Mouse (Mus musculus) small intestine, adult 2 months (tissue): Measurements from ENCODE around the gene Dnajc16. TPM values are rescaled to one million over a fixed set of nuclear protein-coding genes. Genes with fewer than 3 reads are reported as not detected.
"Not testable (repeated sequence)": the region's sequence is repeated elsewhere in the genome, so short reads cannot be mapped to it uniquely, and the experiment has no call there.

ENCODE experiments used
- H3K27ac ChIP-seq: fragments of 200-500 bp; 2 replicates; pipeline ENCODE4 v1.5.1; 2012; ENCODE audit warnings: low read depth, low read length, control low read depth, inconsistent platforms; ENCODE audit not compliant: insufficient read depth
- H3K27me3 ChIP-seq: fragments of 200-500 bp; 2 replicates; pipeline ENCODE4 v1.6.1; 2012; ENCODE audit warnings: mild to moderate bottlenecking, moderate library complexity, low read length, inconsistent platforms; ENCODE audit not compliant: control insufficient read depth, insufficient read depth
- H3K36me3 ChIP-seq: fragments of 200-500 bp; 2 replicates; pipeline ENCODE4 v1.6.1; 2012; ENCODE audit warnings: mild to moderate bottlenecking, low read length, control low read depth, inconsistent platforms; ENCODE audit not compliant: control insufficient read depth, insufficient read depth
- H3K4me1 ChIP-seq: fragments of 200-500 bp; 2 replicates; pipeline ENCODE4 v1.6.1; 2012; ENCODE audit warnings: low read length, inconsistent platforms, mixed read lengths; ENCODE audit not compliant: control insufficient read depth, insufficient read depth, insufficient read length
- H3K4me3 ChIP-seq: fragments of 200-500 bp; 2 replicates; pipeline ENCODE4 v1.5.1; 2012; ENCODE audit warnings: low read depth, mild to moderate bottlenecking, control low read depth, inconsistent platforms, low read length, moderate library complexity
- CTCF ChIP-seq: fragments of 200-500 bp; IDR thresholded peaks from 2 replicates; pipeline ENCODE4 v1.5.1; 2012; ENCODE audit warnings: low read depth, mild to moderate bottlenecking, control low read depth, inconsistent platforms, low read length, moderate library complexity, mixed read lengths; ENCODE audit not compliant: insufficient replicate concordance, insufficient read length; ENCODE audit errors: extremely low read depth
- POLR2A ChIP-seq: fragments of 200-500 bp; IDR thresholded peaks from 2 replicates; pipeline ENCODE4 v1.6.1; 2012; ENCODE audit warnings: low read depth, mild to moderate bottlenecking, control low read depth, inconsistent platforms, low read length, moderate library complexity
- WGBS: fragments of 180-500 bp; shearing (Covaris S2); methylation state at CpG from one replicate; pipeline ENCODE4 v1.1.7; 2018; 5-methylcytosine and 5-hydroxymethylcytosine counted together
- polyA plus RNA-seq: library from polyadenylated mRNA; depleted of rRNA; stranded (reverse); fragments of >200 nt; gene quantifications from 2 replicates; pipeline ENCODE4 v1.2.3, GENCODE M21; 2012

Gene Dnajc16
- polyA plus RNA-seq, 1 experiment: 5.3 TPM

GRCm38 (mm10) chr4:141781201-141781985 lies 9.3 kb downstream of the Dnajc16 start:
- 96% methylated on average over 8 of the region's 8 CpGs for WGBS
- H3K36me3 ChIP-seq: peaks cover 50% of the 10 kb centered on the region

GRCm38 (mm10) chr4:141779828-141780227 lies 10.9 kb downstream of the Dnajc16 start:
- Histone ChIP-seq H3K4me3 (no peak overlapping the region), H3K4me1 (peaks cover 2% of the 10 kb centered on the region; the same call in 1 of the 2 replicates), H3K27me3 (no peaks in the 10 kb centered on the region), H3K27ac (no peak overlapping the region), H3K36me3 (peaks cover 58% of the 10 kb centered on the region)
- WGBS: 94% methylated on average over 8 of the region's 8 CpGs
- no peak for TF ChIP-seq POLR2A
- no peak for TF ChIP-seq CTCF

More at GRCm38 (mm10) chr4:141781201-141781985, 9.3 kb downstream of the Dnajc16 start:
- Histone ChIP-seq H3K4me3 (no peak overlapping the region), H3K27me3 (no peaks in the 10 kb centered on the region), H3K4me1 (peaks cover 2% of the 10 kb centered on the region; the same call in 1 of the 2 replicates), H3K27ac (no peak overlapping the region)
- TF ChIP-seq POLR2A: no peak
- TF ChIP-seq CTCF: no peak

GRCm38 (mm10) chr4:141773019-141773418 lies 17.7 kb downstream of the Dnajc16 start:
- H3K27ac ChIP-seq, H3K4me1 ChIP-seq, H3K4me3 ChIP-seq, H3K27me3 ChIP-seq: not testable (repeated sequence)
- WGBS: 92% methylated on average over 4 of the region's 4 CpGs
- peaks cover 55% of the 10 kb centered on the region for H3K36me3 ChIP-seq

GRCm38 (mm10) chr4:141771823-141772222 lies 18.9 kb downstream of the Dnajc16 start:
- Histone ChIP-seq H3K36me3 (peaks cover 58% of the 10 kb centered on the region), H3K27me3 (no peaks in the 10 kb centered on the region), H3K27ac (no peak overlapping the region), H3K4me3 (no peak overlapping the region), H3K4me1 (0 out of 2 replicates have a peak, but pooled peaks cover 3% of the 10 kb centered on the region)
- TF ChIP-seq POLR2A (no peak), CTCF (no peak)
- 86% methylated on average over 8 of the region's 8 CpGs for WGBS

GRCm38 (mm10) chr4:141769501-141770160 lies 21.1 kb downstream of the Dnajc16 start:
- TF ChIP-seq POLR2A: no peak
- no peak for TF ChIP-seq CTCF
- peaks cover 3% of the 10 kb centered on the region; the same call in 1 of the 2 replicates for H3K4me1 ChIP-seq
- H3K27ac ChIP-seq: no peak overlapping the region
- peaks cover 53% of the 10 kb centered on the region for H3K36me3 ChIP-seq
- H3K27me3 ChIP-seq: no peaks in the 10 kb centered on the region
- WGBS: 69% methylated on average over 8 of the region's 8 CpGs
- H3K4me3 ChIP-seq: no peak overlapping the region

DNA sequence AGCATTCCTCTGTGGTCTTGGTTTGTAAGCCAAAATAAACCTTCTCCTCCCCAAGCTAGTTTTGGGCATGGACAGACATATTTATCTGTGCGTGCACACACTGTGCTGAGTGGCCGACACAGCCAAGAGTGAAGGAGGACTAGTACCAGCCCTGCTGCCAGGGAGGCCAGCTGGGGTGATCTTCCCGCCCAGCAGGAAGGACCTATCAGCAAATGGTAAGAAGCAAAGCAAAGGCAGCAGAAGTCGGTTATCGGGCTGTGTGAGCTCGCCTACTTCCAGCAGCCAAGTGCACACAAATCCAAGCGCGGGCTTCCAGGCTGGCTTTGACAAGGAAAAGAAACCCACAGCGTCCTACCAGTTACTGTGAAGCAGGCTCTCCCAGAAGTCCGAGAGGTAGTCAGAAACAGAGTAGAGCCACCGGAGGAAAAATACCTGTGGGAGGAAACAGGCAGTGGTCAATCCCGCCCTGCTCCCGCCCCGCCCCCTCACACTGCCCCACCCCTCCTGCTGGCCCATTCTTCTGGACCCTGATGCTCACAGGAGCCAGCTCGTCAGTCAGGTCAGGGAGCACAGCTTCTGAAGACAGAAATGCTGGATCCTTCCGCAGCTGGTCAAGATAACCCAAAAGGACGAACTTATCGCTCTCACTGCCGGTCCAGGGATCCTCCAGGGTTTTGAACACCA lies 23.2 kb downstream of the Dnajc16 start:
- TF ChIP-seq CTCF (no peak), POLR2A (no peak)
- Histone ChIP-seq H3K36me3 (peaks cover 61% of the 10 kb centered on the region), H3K27ac (peak overlapping the region; percentile 69), H3K4me3 (no peak overlapping the region), H3K4me1 (peaks cover 3% of the 10 kb centered on the region; the same call in 1 of the 2 replicates), H3K27me3 (no peaks in the 10 kb centered on the region)
- 74% methylated on average over 19 of the region's 19 CpGs for WGBS
